Mouse (Mus musculus) brain, embryonic 14.5 days (tissue): Measurements from ENCODE around the gene Snrpf.

Experiments used
- CTCF ChIP-seq: fragments of 200-500 bp; IDR thresholded peaks from 2 replicates; pipeline ENCODE4 v1.5.1; 2012; ENCODE audit warnings: inconsistent platforms, mild to moderate bottlenecking, moderate library complexity, borderline replicate concordance; ENCODE audit not compliant: insufficient read depth, insufficient read length; ENCODE audit errors: extremely low read depth
- POLR2A ChIP-seq: fragments of 200-500 bp; IDR thresholded peaks from 2 replicates; pipeline ENCODE4 v1.6.1; 2012; ENCODE audit warnings: mild to moderate bottlenecking, inconsistent platforms, borderline replicate concordance; ENCODE audit not compliant: poor library complexity, insufficient read depth, insufficient read length, severe bottlenecking; ENCODE audit errors: extremely low read depth

DNA sequence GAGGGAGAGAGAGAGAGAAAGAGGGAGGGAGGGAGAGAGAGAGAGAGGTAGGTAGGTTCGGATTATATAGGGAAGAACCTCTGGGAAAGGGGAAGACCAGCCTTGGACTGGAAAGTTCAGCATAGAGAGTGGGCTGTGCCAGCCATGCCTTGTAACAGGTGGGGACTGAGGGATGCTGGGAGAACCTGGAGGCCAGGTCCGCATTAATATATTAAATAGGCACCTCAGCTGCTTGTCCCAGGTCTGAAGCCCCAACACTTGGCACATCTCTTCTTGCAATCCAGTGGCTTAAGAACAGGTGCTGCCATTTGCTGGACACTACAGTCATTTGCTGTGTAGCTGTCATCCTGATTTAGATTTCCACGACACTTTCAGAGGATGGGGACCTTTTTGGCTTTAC lies 7.1 kb upstream of the Snrpf start:
- TF ChIP-seq CTCF: no peak
- no peak for TF ChIP-seq POLR2A
